Comparison of ENCODE assay signal across 8 mouse cellular contexts in genomic region chr11:98938701-98939083, GRCm38 (mm10). TPM values are rescaled to one million over a fixed set of nuclear protein-coding genes. Genes with fewer than 3 reads are reported as not detected.
DNase-seq lines count a peak whose midpoint lies in the region; ATAC-seq and TF ChIP-seq lines count a peak whose summit lies in the region.

No protein-coding gene starts in this region.

- H3K27ac ChIP-seq in thymus, adult 2 months (ENCODE audit: control insufficient read depth, insufficient read depth, low read length) = peak overlapping the region; percentile 70
- H3K27ac ChIP-seq in liver, embryonic 14.5 days = no peak overlapping the region

- no peaks in the 10 kb centered on the region for H3K36me3 ChIP-seq in thymus, adult 2 months (ENCODE audit: control insufficient read depth, insufficient read depth, low read length)
- no peaks in the 10 kb centered on the region for H3K36me3 ChIP-seq in liver, embryonic 14.5 days (replicated peaks; ENCODE audit: control insufficient read depth, insufficient read depth, low read depth)

- TF ChIP-seq POLR2A in thymus, adult 2 months (IDR thresholded peaks at IDR 0.05; ENCODE audit: control insufficient read depth, extremely low read depth, insufficient read depth, low read length, poor library complexity) = no peak

- peak; percentile 51 to 58 for DNase-seq in cerebellum, postnatal 10 days
- no peak for DNase-seq in cerebellum, postnatal 4 days (ENCODE audit: low spot score in 2 of 2)
- no peak for DNase-seq in thymus, adult 2 months
- no peak for DNase-seq in thymus, postnatal 4 days
- DNase-seq in liver, embryonic 14.5 days (ENCODE audit: low read depth in 3 of 3, low spot score in 3 of 3) = no peak
- no peak for DNase-seq in urinary bladder, adult 2 months (ENCODE audit: low spot score)
- DNase-seq in embryo, embryonic 11 days = no peak

- no peak for TF ChIP-seq CTCF in thymus, adult 2 months (IDR thresholded peaks at IDR 0.05; ENCODE audit: borderline replicate concordance, control insufficient read depth, extremely low read depth, insufficient read depth, low read length, poor library complexity)
- 0 out of 2 replicates have a peak, but pooled peaks have one; percentile 4 for TF ChIP-seq CTCF in liver, embryonic 14.5 days (IDR thresholded peaks at IDR 0.05; ENCODE audit: low read depth)

- H3K27me3 ChIP-seq in thymus, adult 2 months (ENCODE audit: control insufficient read depth, insufficient read depth, low read length) = no peaks in the 10 kb centered on the region
- H3K27me3 ChIP-seq in liver, embryonic 14.5 days (ENCODE audit: control insufficient read depth, insufficient read depth, low read length) = peaks cover 44% of the 10 kb centered on the region

- peaks cover 67% of the 10 kb centered on the region for H3K4me1 ChIP-seq in thymus, adult 2 months (replicated peaks; ENCODE audit: control insufficient read depth, insufficient read depth, low read length)
- H3K4me1 ChIP-seq in liver, embryonic 14.5 days (replicated peaks; ENCODE audit: control insufficient read depth in 2 of 2, insufficient read depth in 2 of 2, low read length in 1 of 2) = peaks cover 5 to 26% of the 10 kb centered on the region in 2 experiments; a peak in 3 of 4 replicates

- ATAC-seq in liver, embryonic 14.5 days (ENCODE audit: insufficient read depth) = no peak
- no peak for ATAC-seq in activated CD4-positive, CD25-positive, alpha-beta regulatory T cell, adult 4 months

- H3K9ac ChIP-seq in liver, embryonic 14.5 days (replicated peaks) = no peak overlapping the region

- no peak for TF ChIP-seq EP300 in liver, embryonic 14.5 days (IDR thresholded peaks at IDR 0.05; ENCODE audit: low read depth)

- peak overlapping the region; percentile 73 for H3K4me2 ChIP-seq in liver, embryonic 14.5 days (ENCODE audit: low read depth)

- no peaks in the 10 kb centered on the region for H3K9me3 ChIP-seq in liver, embryonic 14.5 days (ENCODE audit: control insufficient read depth, low read length)

- WGBS in thymus, adult 2 months = 35% methylated on average over 7 of the region's 7 CpGs
- WGBS in liver, embryonic 14.5 days (ENCODE audit: insufficient replicate concordance) = 39% methylated on average over 7 of the region's 7 CpGs

- H3K4me3 ChIP-seq in thymus, adult 2 months (ENCODE audit: control insufficient read depth, insufficient read depth, low read length) = peak overlapping the region; percentile 62
- H3K4me3 ChIP-seq in liver, embryonic 14.5 days (ENCODE audit: insufficient read depth in 1 of 2, low read depth in 2 of 2, low read length in 2 of 2) = peak overlapping the region in 1 of 2 experiments; percentile 59; a peak in 2 of 4 replicates

RNA-seq across cellular contexts. Expression of gene Rara, which starts 11.1 kb away (rescaled TPM):
- 63.5 and 74.1 TPM in 2 replicates for polyA plus RNA-seq in thymus, adult 2 months (2012; rRNA removed)
- polyA plus RNA-seq in liver, embryonic 14.5 days (2012; rRNA removed) = 1.9 and 2.3 TPM in 2 replicates
- 3.0 and 3.2 TPM in 2 replicates for polyA plus RNA-seq in liver, embryonic 14.5 days (2014; fragmentation: Nextera tagmentation; extraction: Ambion mirVana)
- polyA plus RNA-seq in urinary bladder, adult 2 months (2012; rRNA removed) = 8.5 and 13.7 TPM in 2 replicates
- polyA plus RNA-seq in activated CD4-positive, CD25-positive, alpha-beta regulatory T cell, adult 4 months (2017; shearing (Covaris generic)) = 10 to 100 TPM in 1 of 2 experiments, 1 to 10 TPM in 1; 9.0 to 13.7 TPM

RNA-seq across cellular contexts. Expression of gene Cdc6, which starts 31.1 kb away (rescaled TPM):
- polyA plus RNA-seq in thymus, adult 2 months (2012; rRNA removed) = 8.4 and 12.2 TPM in 2 replicates
- polyA plus RNA-seq in liver, embryonic 14.5 days (2012; rRNA removed) = 16.9 and 28.6 TPM in 2 replicates
- polyA plus RNA-seq in liver, embryonic 14.5 days (2014; fragmentation: Nextera tagmentation; extraction: Ambion mirVana) = 64.1 and 71.0 TPM in 2 replicates
- 2.7 and 3.8 TPM in 2 replicates for polyA plus RNA-seq in urinary bladder, adult 2 months (2012; rRNA removed)
- polyA plus RNA-seq in activated CD4-positive, CD25-positive, alpha-beta regulatory T cell, adult 4 months (2017; shearing (Covaris generic)) = 10 to 100 TPM; 10.1 to 17.7 TPM

RNA-seq across cellular contexts. Expression of gene Gjd3, which starts 44.1 kb away (rescaled TPM):
- 1.3 and 1.9 TPM in 2 replicates for polyA plus RNA-seq in thymus, adult 2 months (2012; rRNA removed)
- not detected in 2 replicates for polyA plus RNA-seq in liver, embryonic 14.5 days (2012; rRNA removed)
- polyA plus RNA-seq in liver, embryonic 14.5 days (2014; fragmentation: Nextera tagmentation; extraction: Ambion mirVana) = not detected in 2 replicates
- 0.55 and 0.87 TPM in 2 replicates for polyA plus RNA-seq in urinary bladder, adult 2 months (2012; rRNA removed)
- under 1 TPM in 1 of 2 experiments, not detected in 1; 0.41 TPM for polyA plus RNA-seq in activated CD4-positive, CD25-positive, alpha-beta regulatory T cell, adult 4 months (2017; shearing (Covaris generic))

Comparison
In these comparisons a context has a peak if more than half of its experiments do, and no peak if none do; other contexts are left out.
1. DNase-seq: peak in cerebellum, postnatal 10 days (2 of 2); none in cerebellum, postnatal 4 days (0 of 2), thymus, adult 2 months (single experiment), thymus, postnatal 4 days (single experiment), liver, embryonic 14.5 days (0 of 3), urinary bladder, adult 2 months (single experiment) and embryo, embryonic 11 days (single experiment).